Mouse (Mus musculus): ENCODE measurements around the gene Mgat4d.

DNA sequence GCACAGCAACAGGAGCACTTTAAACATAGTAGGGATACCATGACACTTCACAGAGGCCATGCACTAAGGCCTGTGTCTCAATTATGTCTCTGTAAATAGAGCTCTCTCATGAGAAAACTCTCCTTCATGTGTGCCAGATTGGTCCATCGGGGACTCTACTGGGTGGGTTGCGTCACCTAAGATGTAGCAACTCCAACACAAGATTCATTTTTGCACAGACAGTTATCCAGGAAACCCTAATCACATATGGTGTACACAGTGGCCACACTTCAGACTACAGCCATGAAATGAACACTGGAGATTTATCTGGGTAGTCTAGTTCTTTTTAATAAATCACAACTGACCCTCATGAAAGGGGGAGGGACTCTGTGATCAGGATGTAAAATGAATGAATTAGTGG lies 3.0 kb downstream of the Mgat4d start:
- TF ChIP-seq CTCF (IDR thresholded peaks at IDR 0.05) (no peak), EP300 (IDR thresholded peaks at IDR 0.05) (no peak)

Measured in lung, postnatal 0 days (tissue).